Mouse (Mus musculus) thymus, adult 2 months (tissue): ENCODE measurements around the gene Atg101. TPM values are rescaled to one million over a fixed set of nuclear protein-coding genes. Genes with fewer than 3 reads are reported as not detected.

Experiments used
- DNase-seq: peaks from one replicate; pipeline ENCODE4 v3.0.0; 2021
- H3K27ac ChIP-seq: fragments of 200-500 bp; 2 replicates; pipeline ENCODE4 v1.5.1; 2012; ENCODE audit warnings: low read length, control low read depth; ENCODE audit not compliant: control insufficient read depth, insufficient read depth
- H3K27me3 ChIP-seq: fragments of 200-500 bp; 2 replicates; pipeline ENCODE4 v1.6.1; 2012; ENCODE audit warnings: mild to moderate bottlenecking, low read length, moderate library complexity, mixed read lengths; ENCODE audit not compliant: control insufficient read depth, insufficient read depth
- H3K36me3 ChIP-seq: fragments of 200-500 bp; 2 replicates; pipeline ENCODE4 v1.6.1; 2012; ENCODE audit warnings: mild to moderate bottlenecking, low read length, moderate library complexity; ENCODE audit not compliant: control insufficient read depth, insufficient read depth
- H3K4me1 ChIP-seq: fragments of 200-500 bp; replicated peaks from 2 replicates; pipeline ENCODE4 v1.6.1; 2012; ENCODE audit warnings: low read length; ENCODE audit not compliant: control insufficient read depth, insufficient read depth
- H3K4me3 ChIP-seq: fragments of 200-500 bp; 2 replicates; pipeline ENCODE4 v1.5.1; 2012; ENCODE audit warnings: mild to moderate bottlenecking, low read length, control low read depth, moderate library complexity; ENCODE audit not compliant: control insufficient read depth, insufficient read depth
- CTCF ChIP-seq: fragments of 200-500 bp; IDR thresholded peaks from 2 replicates; pipeline ENCODE4 v1.5.1; 2012; ENCODE audit warnings: mild to moderate bottlenecking, control low read depth, low read length, moderate library complexity, borderline replicate concordance; ENCODE audit not compliant: control insufficient read depth, poor library complexity, insufficient read depth; ENCODE audit errors: extremely low read depth
- POLR2A ChIP-seq: fragments of 200-500 bp; IDR thresholded peaks from 2 replicates; pipeline ENCODE4 v1.6.1; 2012; ENCODE audit warnings: mild to moderate bottlenecking, low read length, control low read depth, moderate library complexity; ENCODE audit not compliant: control insufficient read depth, poor library complexity, insufficient read depth; ENCODE audit errors: extremely low read depth
- WGBS: fragments of 180-500 bp; shearing (Covaris S2); methylation state at CpG from one replicate; pipeline ENCODE4 v1.1.7; 2018; 5-methylcytosine and 5-hydroxymethylcytosine counted together
- polyA plus RNA-seq: library from polyadenylated mRNA; depleted of rRNA; stranded (reverse); fragments of >200 nt; gene quantifications from 2 replicates; pipeline ENCODE4 v1.2.3, GENCODE M21; 2012

Atg101 gene
- polyA plus RNA-seq, 1 experiment, result 75.2 TPM

- no peaks in the 10 kb centered on the region for H3K27me3 ChIP-seq
- DNase-seq, result no peak
- TF ChIP-seq CTCF (no peak), POLR2A (no peak)
- H3K27ac ChIP-seq, result no peak overlapping the region
- 89% methylated on average over 16 of the region's 16 CpGs for WGBS
- H3K4me1 ChIP-seq, result peaks cover 8% of the 10 kb centered on the region
- H3K36me3 ChIP-seq, result peaks cover 17% of the 10 kb centered on the region
- H3K4me3 ChIP-seq, result no peak overlapping the region
Observed at GRCm38 (mm10) chr15:101294028-101294894, 10.2 kb downstream of the Atg101 start.

- no peak for DNase-seq
- WGBS, result 79% methylated on average over 7 of the region's 7 CpGs
- peaks cover 8% of the 10 kb centered on the region for H3K4me1 ChIP-seq
- H3K4me3 ChIP-seq, result no peak overlapping the region
- TF ChIP-seq CTCF (no peak), POLR2A (no peak)
- no peaks in the 10 kb centered on the region for H3K27me3 ChIP-seq
- no peak overlapping the region for H3K27ac ChIP-seq
- peaks cover 9% of the 10 kb centered on the region for H3K36me3 ChIP-seq
Observed at GRCm38 (mm10) chr15:101295106-101295505, 11.0 kb downstream of the Atg101 start.

GRCm38 (mm10) chr15:101295616-101296015, 11.5 kb downstream of the Atg101 start:
- Histone ChIP-seq H3K4me1 (peaks cover 8% of the 10 kb centered on the region), H3K36me3 (peaks cover 4% of the 10 kb centered on the region; the same call in 1 of the 2 replicates), H3K27ac (no peak overlapping the region), H3K27me3 (no peaks in the 10 kb centered on the region), H3K4me3 (no peak overlapping the region)
- WGBS, result 95% methylated on average over 10 of the region's 10 CpGs
- DNase-seq, result no peak
- no peak for TF ChIP-seq POLR2A
- TF ChIP-seq CTCF, result no peak

GRCm38 (mm10) chr15:101296091-101296490, 12.0 kb downstream of the Atg101 start:
- Histone ChIP-seq H3K27me3 (no peaks in the 10 kb centered on the region), H3K36me3 (no peaks in the 10 kb centered on the region; the same call in 1 of the 2 replicates), H3K4me1 (peaks cover 8% of the 10 kb centered on the region), H3K4me3 (no peak overlapping the region), H3K27ac (no peak overlapping the region)
- 96% methylated on average over 11 of the region's 11 CpGs for WGBS
- DNase-seq, result no peak
- TF ChIP-seq POLR2A, result no peak
- TF ChIP-seq CTCF, result no peak

GRCm38 (mm10) chr15:101297988-101298387, 13.9 kb downstream of the Atg101 start:
- peaks cover 8% of the 10 kb centered on the region for H3K4me1 ChIP-seq
- H3K27me3 ChIP-seq, result no peaks in the 10 kb centered on the region
- H3K27ac ChIP-seq, result no peak overlapping the region
- 17% methylated on average over 7 of the region's 7 CpGs for WGBS
- TF ChIP-seq POLR2A, result no peak
- no peak for TF ChIP-seq CTCF
- no peak for DNase-seq
- H3K36me3 ChIP-seq, result no peaks in the 10 kb centered on the region
- H3K4me3 ChIP-seq, result no peak overlapping the region

- Histone ChIP-seq H3K27ac (no peak overlapping the region), H3K4me3 (no peak overlapping the region), H3K27me3 (no peaks in the 10 kb centered on the region), H3K36me3 (no peaks in the 10 kb centered on the region), H3K4me1 (peaks cover 8% of the 10 kb centered on the region)
- DNase-seq, result no peak
- TF ChIP-seq POLR2A (no peak), CTCF (no peak)
- 40% methylated on average over 7 of the region's 7 CpGs for WGBS
Observed at GRCm38 (mm10) chr15:101298550-101298949, 14.5 kb downstream of the Atg101 start.

- Histone ChIP-seq H3K27ac (no peak overlapping the region), H3K27me3 (no peaks in the 10 kb centered on the region), H3K36me3 (no peaks in the 10 kb centered on the region), H3K4me3 (no peak overlapping the region), H3K4me1 (peaks cover 8% of the 10 kb centered on the region)
- TF ChIP-seq CTCF (no peak), POLR2A (no peak)
- no peak for DNase-seq
- 94% methylated on average over 14 of the region's 14 CpGs for WGBS
Observed at GRCm38 (mm10) chr15:101299480-101299960, 15.4 kb downstream of the Atg101 start.
